Mouse (Mus musculus): ENCODE results near the gene Ptov1. TPM values are rescaled to one million over a fixed set of nuclear protein-coding genes. Genes with fewer than 3 reads are reported as not detected.
"Not testable (repeated sequence)": the region's sequence is repeated elsewhere in the genome, so short reads cannot be mapped to it uniquely, and the experiment has no call there.

Ptov1 gene
- polyA plus RNA-seq, 1 experiment, result 298 TPM

DNA sequence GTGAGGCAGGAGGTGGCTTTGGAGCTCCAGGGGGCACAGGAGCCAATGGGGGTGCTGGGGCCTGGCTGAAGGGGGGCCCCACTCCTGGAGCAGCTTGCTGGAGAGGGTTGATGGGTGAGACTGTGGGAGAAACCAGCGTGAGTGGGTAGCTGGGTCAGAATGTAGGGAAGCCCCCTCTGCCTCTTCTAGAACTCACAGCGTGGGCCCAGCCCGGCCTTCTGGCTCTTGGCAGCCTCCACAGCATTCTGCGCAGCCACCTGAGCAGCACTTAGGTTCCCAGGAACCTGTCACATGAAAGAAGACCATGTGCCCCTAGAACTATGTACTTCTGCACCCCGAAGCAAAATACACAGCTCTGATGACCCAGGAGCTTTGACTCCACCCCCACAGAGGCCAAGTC is 15.0 kb upstream of the Ptov1 start:
- TF ChIP-seq SRF (IDR thresholded peaks at IDR 0.05; ENCODE audit: control insufficient read depth, insufficient read length, low read depth), result no peak
- no peak for TF ChIP-seq MYOG (IDR thresholded peaks at IDR 0.05; ENCODE audit: control insufficient read depth in 1 of 3, insufficient read depth in 1 of 3, insufficient read length in 2 of 3, low read depth in 2 of 3)
- Histone ChIP-seq H3K79me2 (ENCODE audit: control insufficient read depth, insufficient read depth) (peaks cover 27% of the 10 kb centered on the region), H3K36me3 (ENCODE audit: control insufficient read depth, insufficient read depth) (no peaks in the 10 kb centered on the region), H3K4me3 (no peak overlapping the region), H3ac (ENCODE audit: control insufficient read depth, insufficient read length) (no peak overlapping the region), H3K4me2 (ENCODE audit: low read depth) (no peak overlapping the region), H3K27me3 (ENCODE audit: control insufficient read depth, insufficient read depth, insufficient read length) (no peaks in the 10 kb centered on the region)

DNA sequence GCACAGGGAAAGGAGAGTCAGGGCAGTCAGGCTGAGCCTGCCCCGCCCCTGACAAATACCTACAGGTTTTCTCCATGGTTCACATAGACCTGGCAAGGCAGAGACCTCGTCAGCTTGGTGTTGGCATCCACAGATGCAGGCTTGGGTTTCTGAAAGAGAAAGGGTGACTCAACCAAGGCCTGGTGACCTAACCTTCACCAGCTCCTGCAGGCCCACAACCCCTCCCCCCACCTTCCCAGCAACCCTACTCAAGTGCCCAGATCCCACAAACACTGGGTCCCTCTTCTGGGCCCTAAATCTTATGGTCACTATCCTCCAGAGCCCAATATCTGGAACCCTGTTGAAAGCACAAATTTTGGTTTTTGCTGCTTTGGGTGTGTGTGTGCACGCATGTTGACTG is 13.4 kb upstream of the Ptov1 start:
- Histone ChIP-seq H3K79me2 (ENCODE audit: control insufficient read depth, insufficient read depth) (peaks cover 12% of the 10 kb centered on the region), H3K4me3 (no peak overlapping the region), H3K27me3 (ENCODE audit: control insufficient read depth, insufficient read depth, insufficient read length) (no peaks in the 10 kb centered on the region), H3ac (ENCODE audit: control insufficient read depth, insufficient read length) (no peak overlapping the region), H3K36me3 (ENCODE audit: control insufficient read depth, insufficient read depth) (no peaks in the 10 kb centered on the region), H3K4me2 (ENCODE audit: low read depth) (no peak overlapping the region)
- TF ChIP-seq MYOG (IDR thresholded peaks at IDR 0.05; ENCODE audit: control insufficient read depth in 1 of 3, insufficient read depth in 1 of 3, insufficient read length in 2 of 3, low read depth in 2 of 3) (no peak), TCF3 (IDR thresholded peaks at IDR 0.05; ENCODE audit: insufficient read length, low read depth) (no peak), POLR2AphosphoS2 (IDR thresholded peaks at IDR 0.05; ENCODE audit: insufficient read length, low read depth) (no peak)

- TF ChIP-seq POLR2AphosphoS2 (IDR thresholded peaks at IDR 0.05; ENCODE audit: insufficient read length, low read depth) (no peak), TCF12 (IDR thresholded peaks at IDR 0.05; ENCODE audit: insufficient read depth, poor library complexity, severe bottlenecking) (no peak), SRF (IDR thresholded peaks at IDR 0.05; ENCODE audit: control insufficient read depth, insufficient read length, low read depth) (no peak), TCF3 (IDR thresholded peaks at IDR 0.05; ENCODE audit: insufficient read length, low read depth) (no peak)
- H3K27me3 ChIP-seq (ENCODE audit: control insufficient read depth, insufficient read depth, insufficient read length), result no peaks in the 10 kb centered on the region
- no peak overlapping the region for H3ac ChIP-seq (ENCODE audit: control insufficient read depth, insufficient read length)
- H3K36me3 ChIP-seq (ENCODE audit: control insufficient read depth, insufficient read depth), result no peaks in the 10 kb centered on the region
- H3K79me2 ChIP-seq (ENCODE audit: control insufficient read depth, insufficient read depth), result no peaks in the 10 kb centered on the region
- no peak overlapping the region for H3K4me2 ChIP-seq (ENCODE audit: low read depth)
- H3K4me3 ChIP-seq, result no peak overlapping the region
Observed at GRCm38 (mm10) chr7:44877833-44878232, 8.2 kb upstream of the Ptov1 start.

- H3K36me3 ChIP-seq (ENCODE audit: control insufficient read depth, insufficient read depth); H3ac ChIP-seq (ENCODE audit: control insufficient read depth, insufficient read length); H3K27me3 ChIP-seq (ENCODE audit: control insufficient read depth, insufficient read depth, insufficient read length); H3K4me3 ChIP-seq; H3K4me2 ChIP-seq (ENCODE audit: low read depth): not testable (repeated sequence)
- peaks cover 19% of the 10 kb centered on the region for H3K79me2 ChIP-seq (ENCODE audit: control insufficient read depth, insufficient read depth)
Observed at GRCm38 (mm10) chr7:44871774-44872173, 2.2 kb upstream of the Ptov1 start.

DNA sequence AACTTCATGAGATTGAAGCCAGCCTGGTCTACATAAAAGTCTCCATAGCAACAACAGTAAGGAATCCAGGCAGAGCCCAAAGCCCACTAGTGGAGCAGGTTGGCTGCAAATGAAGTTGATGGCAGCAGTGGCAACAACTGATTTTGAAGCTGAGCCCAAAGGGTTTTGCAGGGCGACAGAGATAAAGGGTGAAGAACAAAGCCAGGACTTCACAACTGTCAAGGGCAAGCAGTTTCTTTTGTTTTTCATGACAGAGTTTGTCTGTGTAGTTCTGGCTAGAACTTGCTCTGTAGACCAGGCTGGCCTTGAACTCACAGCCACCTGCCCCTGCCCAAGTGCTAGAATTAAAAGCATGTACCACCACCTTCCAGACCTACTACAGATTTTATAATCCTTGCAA is 1.6 kb upstream of the Ptov1 start:
- Histone ChIP-seq H3K36me3 (ENCODE audit: control insufficient read depth, insufficient read depth) (no peaks in the 10 kb centered on the region), H3K79me2 (ENCODE audit: control insufficient read depth, insufficient read depth) (peaks cover 24% of the 10 kb centered on the region), H3ac (ENCODE audit: control insufficient read depth, insufficient read length) (no peak overlapping the region), H3K27me3 (ENCODE audit: control insufficient read depth, insufficient read depth, insufficient read length) (no peaks in the 10 kb centered on the region), H3K4me3 (no peak overlapping the region), H3K4me2 (ENCODE audit: low read depth) (no peak overlapping the region)
- no peak for TF ChIP-seq MAX (IDR thresholded peaks at IDR 0.05; ENCODE audit: low read depth)
- TF ChIP-seq TCF3 (IDR thresholded peaks at IDR 0.05; ENCODE audit: insufficient read length, low read depth), result no peak
- TF ChIP-seq E2F4 (IDR thresholded peaks at IDR 0.05; ENCODE audit: insufficient read depth), result no peak
- TF ChIP-seq MYOD1 (IDR thresholded peaks at IDR 0.05; ENCODE audit: control insufficient read depth in 1 of 3, insufficient read length in 2 of 3, low read depth in 2 of 3), result no peak
- TF ChIP-seq CEBPB (IDR thresholded peaks at IDR 0.05; ENCODE audit: insufficient read depth, poor library complexity, severe bottlenecking), result no peak
- TF ChIP-seq MYOG (IDR thresholded peaks at IDR 0.05; ENCODE audit: control insufficient read depth in 1 of 3, insufficient read depth in 1 of 3, insufficient read length in 2 of 3, low read depth in 2 of 3), result no peak

GRCm38 (mm10) chr7:44870614-44871013 is 1.0 kb upstream of the Ptov1 start:
- H3K79me2 ChIP-seq (ENCODE audit: control insufficient read depth, insufficient read depth), result peaks cover 30% of the 10 kb centered on the region
- peak overlapping the region; percentile 87 for H3K4me2 ChIP-seq (ENCODE audit: low read depth)
- H3K4me3 ChIP-seq, result peak overlapping the region; percentile 19
- no peaks in the 10 kb centered on the region for H3K27me3 ChIP-seq (ENCODE audit: control insufficient read depth, insufficient read depth, insufficient read length)
- no peak for TF ChIP-seq MYOG (IDR thresholded peaks at IDR 0.05; ENCODE audit: control insufficient read depth in 1 of 3, insufficient read depth in 1 of 3, insufficient read length in 2 of 3, low read depth in 2 of 3)
- no peak for TF ChIP-seq TCF3 (IDR thresholded peaks at IDR 0.05; ENCODE audit: insufficient read length, low read depth)
- TF ChIP-seq USF1 (IDR thresholded peaks at IDR 0.05; ENCODE audit: low read depth), result no peak
- no peak for TF ChIP-seq SRF (IDR thresholded peaks at IDR 0.05; ENCODE audit: control insufficient read depth, insufficient read length, low read depth)
- TF ChIP-seq MAX (IDR thresholded peaks at IDR 0.05; ENCODE audit: low read depth), result no peak
- no peak for TF ChIP-seq E2F4 (IDR thresholded peaks at IDR 0.05; ENCODE audit: insufficient read depth)
- no peak for TF ChIP-seq REST (IDR thresholded peaks at IDR 0.05; ENCODE audit: insufficient read depth, insufficient read length)
- TF ChIP-seq MYOD1 (IDR thresholded peaks at IDR 0.05; ENCODE audit: control insufficient read depth in 1 of 3, insufficient read length in 2 of 3, low read depth in 2 of 3), result no peak
- TF ChIP-seq TCF12 (IDR thresholded peaks at IDR 0.05; ENCODE audit: insufficient read depth, poor library complexity, severe bottlenecking), result no peak
- no peak for TF ChIP-seq POLR2A (IDR thresholded peaks at IDR 0.05; ENCODE audit: insufficient read length, low read depth)
- no peak for TF ChIP-seq CEBPB (IDR thresholded peaks at IDR 0.05; ENCODE audit: insufficient read depth, poor library complexity, severe bottlenecking)
- TF ChIP-seq POLR2AphosphoS2 (IDR thresholded peaks at IDR 0.05; ENCODE audit: insufficient read length, low read depth), result no peak
- H3K36me3 ChIP-seq (ENCODE audit: control insufficient read depth, insufficient read depth), result no peaks in the 10 kb centered on the region
- no peak overlapping the region for H3ac ChIP-seq (ENCODE audit: control insufficient read depth, insufficient read length)

Data from myocyte (in vitro differentiated cells).